Mouse (Mus musculus) ovary, postnatal 10 days (tissue): ENCODE results near the gene Wnt6.

Experiments used
- DNase-seq: peaks from one replicate; pipeline ENCODE4 v3.0.0; 2022; ENCODE audit warnings: low spot score

Wnt6 gene

DNA sequence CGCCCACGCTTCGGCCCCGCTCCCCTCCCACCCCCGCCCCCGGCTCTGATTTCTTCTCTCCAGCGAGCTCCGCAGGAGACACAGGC lies at the start of gene Wnt6:
Wnt6 (plus strand) TSS at position 48 of the 86 bp plus-strand sequence.
- no peak for DNase-seq

- no peak for DNase-seq
Observed at GRCm38 (mm10) chr1:74723748-74724147, 47.9 kb upstream of the Wnt6 start.

DNA sequence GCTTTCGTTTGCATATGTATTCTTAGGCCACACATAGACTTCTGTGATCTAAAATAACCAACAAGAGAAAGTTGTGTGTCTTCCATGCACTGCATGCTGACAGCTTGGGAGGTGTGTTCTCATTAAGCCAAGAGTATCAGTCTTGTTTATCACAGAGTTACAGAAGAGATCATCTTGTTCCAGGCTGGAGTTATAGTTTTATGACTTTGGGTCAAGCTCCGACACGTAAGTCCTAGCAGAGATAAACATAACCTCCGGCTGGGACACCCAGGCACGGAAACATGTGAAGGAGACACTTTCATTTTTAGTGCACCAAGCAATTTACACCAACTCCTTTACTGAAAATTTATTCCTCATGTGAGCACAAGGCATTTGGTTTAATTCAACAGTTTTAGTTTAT lies 45.6 kb upstream of the Wnt6 start:
- no peak for DNase-seq

DNA sequence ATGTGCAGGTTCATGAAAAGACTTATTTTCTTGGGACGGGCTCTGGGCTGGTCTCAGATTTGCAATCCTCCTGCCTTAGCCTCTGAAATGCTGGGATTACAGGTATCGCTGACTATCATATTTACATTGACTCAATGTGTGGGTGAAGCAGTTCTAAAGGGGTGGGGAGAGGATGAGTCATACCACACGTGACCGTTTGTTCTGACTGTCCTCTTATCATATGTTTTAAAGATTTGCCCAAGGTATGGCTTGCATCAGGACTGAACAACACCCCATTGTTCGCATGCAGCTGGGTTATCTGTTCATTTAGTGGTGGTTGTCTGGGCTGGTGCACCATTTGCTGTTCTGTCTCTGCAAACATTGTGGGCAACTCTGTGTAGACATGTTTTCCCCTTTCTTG lies 45.0 kb upstream of the Wnt6 start:
- no peak for DNase-seq

- DNase-seq: no peak
Observed at GRCm38 (mm10) chr1:74728446-74728845, 43.2 kb upstream of the Wnt6 start.

GRCm38 (mm10) chr1:74736977-74737376 lies 34.7 kb upstream of the Wnt6 start:
- no peak for DNase-seq

- DNase-seq: no peak
Observed at GRCm38 (mm10) chr1:74737500-74737899, 34.2 kb upstream of the Wnt6 start.

DNA sequence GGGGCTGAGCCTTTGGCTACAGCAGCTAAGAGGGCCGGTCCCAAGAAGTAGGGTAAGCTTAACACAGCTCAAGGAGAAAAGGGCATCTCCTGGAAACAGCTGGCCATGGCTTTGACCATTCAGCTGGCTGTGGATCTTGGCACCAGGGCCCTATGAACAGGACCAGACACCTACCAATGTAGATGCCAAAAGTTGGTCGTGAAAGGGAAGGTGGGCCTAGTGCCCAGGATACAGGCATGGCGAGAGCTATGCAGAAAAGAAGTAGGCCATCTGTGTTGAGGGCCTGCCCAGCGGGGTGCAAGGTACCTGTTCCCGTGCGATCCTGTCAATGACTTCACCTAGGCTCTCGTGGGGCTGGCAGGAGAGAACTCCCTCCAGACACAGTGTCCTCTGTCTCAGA lies 30.8 kb upstream of the Wnt6 start:
- no peak for DNase-seq

GRCm38 (mm10) chr1:74747335-74747734 lies 24.4 kb upstream of the Wnt6 start:
- DNase-seq: no peak

GRCm38 (mm10) chr1:74748643-74749271 lies 22.9 kb upstream of the Wnt6 start, which contains the start of gene Prkag3:
TSS of gene Prkag3 (minus strand) at chr1:74749221.
- no peak for DNase-seq

GRCm38 (mm10) chr1:74749301-74749700 lies 22.4 kb upstream of the Wnt6 start:
- DNase-seq: no peak

GRCm38 (mm10) chr1:74750683-74751082 lies 21.0 kb upstream of the Wnt6 start:
- DNase-seq: no peak

GRCm38 (mm10) chr1:74752150-74752549 lies 19.5 kb upstream of the Wnt6 start:
- no peak for DNase-seq

DNA sequence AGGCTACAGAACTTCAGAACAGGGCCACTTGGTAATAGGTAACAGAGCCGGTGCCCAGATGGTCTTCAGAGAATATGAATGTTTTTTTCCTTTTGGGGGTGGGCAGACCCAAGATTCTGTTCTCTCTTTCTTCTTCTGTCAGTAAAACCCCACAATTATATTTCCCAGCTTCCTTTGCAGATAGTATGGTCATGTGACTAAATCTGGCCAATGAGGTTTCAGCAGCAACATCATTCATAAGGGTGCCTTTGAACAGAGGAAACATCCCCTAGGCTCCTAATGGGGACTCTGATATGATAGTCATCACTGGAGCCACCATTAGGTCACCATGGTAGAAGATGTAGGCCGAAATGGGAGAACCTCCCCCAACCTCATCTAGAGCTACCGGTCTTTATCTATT lies 18.9 kb upstream of the Wnt6 start:
- no peak for DNase-seq

GRCm38 (mm10) chr1:74753266-74753974 lies 18.3 kb upstream of the Wnt6 start:
- no peak for DNase-seq

- DNase-seq: no peak
Observed at GRCm38 (mm10) chr1:74754175-74754785, 17.4 kb upstream of the Wnt6 start.

DNA sequence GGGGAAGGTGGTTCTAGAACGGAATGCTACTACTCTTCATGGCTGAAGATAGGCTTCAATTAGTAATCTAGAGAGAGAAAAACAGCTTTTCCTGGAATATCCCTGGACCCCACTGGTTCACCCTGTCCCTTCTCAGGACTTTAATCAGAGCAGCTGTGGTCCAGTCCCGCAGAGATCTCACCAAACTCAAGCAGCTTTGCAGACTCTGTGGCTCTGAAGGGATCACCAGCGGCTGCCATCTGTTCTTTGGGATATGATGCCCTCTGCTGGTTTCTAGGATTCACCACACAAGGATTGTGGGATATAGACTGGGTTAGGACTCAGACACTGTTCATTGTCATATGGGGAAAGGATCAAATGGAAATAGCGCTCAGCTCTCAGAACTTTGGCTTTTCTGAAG lies 11.9 kb upstream of the Wnt6 start:
- no peak for DNase-seq

GRCm38 (mm10) chr1:74763081-74763480 lies 8.6 kb upstream of the Wnt6 start:
- no peak for DNase-seq

- no peak for DNase-seq
Observed at GRCm38 (mm10) chr1:74770727-74771466, 795 bp upstream of the Wnt6 start.

DNA sequence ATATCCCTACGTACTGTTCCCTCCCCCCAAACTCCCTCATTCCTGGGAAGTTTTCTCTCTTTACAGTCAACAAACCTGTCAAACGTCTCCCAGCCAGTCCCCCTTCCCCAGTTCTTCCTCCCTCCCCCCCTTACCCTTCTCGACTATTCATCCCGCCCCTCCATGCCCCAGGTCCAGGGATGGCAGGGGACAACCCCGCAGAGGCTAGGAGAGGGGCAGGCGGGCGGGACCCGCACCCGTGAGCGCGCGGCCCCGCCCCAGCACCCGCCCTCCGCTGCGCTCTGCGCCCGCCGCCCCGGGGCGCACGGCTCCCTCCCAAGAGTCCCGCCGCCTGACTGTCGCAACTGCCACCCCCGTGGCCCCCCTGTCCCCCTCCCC lies 236 bp upstream of the Wnt6 start:
- DNase-seq: no peak

GRCm38 (mm10) chr1:74771931-74772620 lies 384 bp downstream of the Wnt6 start:
- DNase-seq: no peak

- DNase-seq: peak; percentile 55
Observed at GRCm38 (mm10) chr1:74773136-74773535, 1.4 kb downstream of the Wnt6 start.

DNA sequence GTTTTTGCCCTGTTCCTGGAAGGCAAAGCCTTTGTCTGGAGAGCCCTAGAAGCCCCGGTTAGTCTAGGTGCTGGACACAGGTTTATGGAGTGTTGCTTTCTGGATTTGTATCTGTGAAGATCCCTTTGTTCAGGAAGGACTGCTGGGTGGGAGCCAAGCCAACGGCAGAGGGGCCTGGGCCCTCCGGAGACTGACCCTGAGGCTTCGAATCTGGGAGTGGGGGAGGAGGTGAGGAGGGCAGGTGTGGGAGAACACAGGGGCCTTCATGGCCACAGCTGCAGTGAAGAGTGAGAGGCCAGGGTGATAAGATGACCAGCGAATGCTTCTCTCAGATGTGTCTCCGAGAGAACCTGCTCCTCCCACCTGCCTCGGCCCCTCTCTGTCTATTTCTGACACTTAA lies 2.4 kb downstream of the Wnt6 start:
- DNase-seq: no peak
